Mouse (Mus musculus): ENCODE results near the gene Gemin6. TPM values are rescaled to one million over a fixed set of nuclear protein-coding genes. Genes with fewer than 3 reads are reported as not detected.
"Not testable (repeated sequence)": the region's sequence is repeated elsewhere in the genome, so short reads cannot be mapped to it uniquely, and the experiment has no call there.

Gene Gemin6
- polyA plus RNA-seq, 1 experiment: 15.3 TPM

DNA sequence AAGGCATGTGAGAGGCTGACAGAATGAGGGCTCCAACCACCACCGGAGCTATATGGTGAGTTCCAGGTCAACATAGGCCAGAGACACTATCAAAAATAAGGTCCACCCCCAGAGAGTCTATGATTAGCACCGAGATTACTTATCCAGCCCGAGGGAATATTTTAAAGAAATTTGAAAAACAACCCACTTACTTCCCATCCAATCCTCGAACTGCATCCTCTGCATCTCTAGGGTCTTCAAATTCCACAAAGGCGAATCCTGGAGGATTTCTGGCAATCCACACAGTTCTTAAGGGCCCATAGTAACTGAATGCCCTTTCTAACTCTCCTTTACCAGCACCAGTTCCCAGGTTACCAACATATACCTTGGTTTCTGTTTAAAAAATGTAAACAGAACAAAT is 18.6 kb upstream of the Gemin6 start:
- H3K4me1 ChIP-seq (ENCODE audit: control insufficient read depth, insufficient read depth, low read length): no peaks in the 10 kb centered on the region
- TF ChIP-seq CTCF (IDR thresholded peaks at IDR 0.05; ENCODE audit: borderline replicate concordance, insufficient read depth, low read length) (no peak), POLR2A (IDR thresholded peaks at IDR 0.05; ENCODE audit: low read depth, low read length) (no peak)
- H3K27ac ChIP-seq (ENCODE audit: insufficient read depth, low read length): no peak overlapping the region
- peak overlapping the region; percentile 75 for H3K4me3 ChIP-seq (ENCODE audit: insufficient read depth, low read length)

DNA sequence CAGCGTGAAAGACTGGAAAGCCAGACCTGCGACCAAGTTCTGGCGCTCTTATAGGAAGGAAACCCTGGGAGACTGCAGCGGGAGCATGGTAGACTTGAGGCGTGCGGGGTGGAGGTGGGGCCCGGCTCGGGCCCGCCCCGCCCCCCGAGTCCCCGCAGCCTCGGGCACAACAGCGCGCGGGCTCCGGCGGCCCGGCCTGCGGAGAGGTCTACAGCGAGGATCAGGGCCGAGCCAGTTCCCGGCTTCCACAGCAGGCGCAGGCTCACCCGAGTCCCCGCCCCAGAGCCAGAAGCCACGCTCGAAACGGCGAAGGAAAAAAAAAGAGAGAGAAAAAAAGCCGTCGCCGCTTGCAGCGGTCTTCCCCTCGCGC is 18.0 kb upstream of the Gemin6 start:
- TF ChIP-seq CTCF (IDR thresholded peaks at IDR 0.05; ENCODE audit: borderline replicate concordance, insufficient read depth, low read length): no peak
- no peak for TF ChIP-seq POLR2A (IDR thresholded peaks at IDR 0.05; ENCODE audit: low read depth, low read length)
- Histone ChIP-seq H3K27ac (ENCODE audit: insufficient read depth, low read length) (peak overlapping the region; percentile 19), H3K4me1 (ENCODE audit: control insufficient read depth, insufficient read depth, low read length) (no peaks in the 10 kb centered on the region), H3K4me3 (ENCODE audit: insufficient read depth, low read length) (peak overlapping the region; percentile 75)

DNA sequence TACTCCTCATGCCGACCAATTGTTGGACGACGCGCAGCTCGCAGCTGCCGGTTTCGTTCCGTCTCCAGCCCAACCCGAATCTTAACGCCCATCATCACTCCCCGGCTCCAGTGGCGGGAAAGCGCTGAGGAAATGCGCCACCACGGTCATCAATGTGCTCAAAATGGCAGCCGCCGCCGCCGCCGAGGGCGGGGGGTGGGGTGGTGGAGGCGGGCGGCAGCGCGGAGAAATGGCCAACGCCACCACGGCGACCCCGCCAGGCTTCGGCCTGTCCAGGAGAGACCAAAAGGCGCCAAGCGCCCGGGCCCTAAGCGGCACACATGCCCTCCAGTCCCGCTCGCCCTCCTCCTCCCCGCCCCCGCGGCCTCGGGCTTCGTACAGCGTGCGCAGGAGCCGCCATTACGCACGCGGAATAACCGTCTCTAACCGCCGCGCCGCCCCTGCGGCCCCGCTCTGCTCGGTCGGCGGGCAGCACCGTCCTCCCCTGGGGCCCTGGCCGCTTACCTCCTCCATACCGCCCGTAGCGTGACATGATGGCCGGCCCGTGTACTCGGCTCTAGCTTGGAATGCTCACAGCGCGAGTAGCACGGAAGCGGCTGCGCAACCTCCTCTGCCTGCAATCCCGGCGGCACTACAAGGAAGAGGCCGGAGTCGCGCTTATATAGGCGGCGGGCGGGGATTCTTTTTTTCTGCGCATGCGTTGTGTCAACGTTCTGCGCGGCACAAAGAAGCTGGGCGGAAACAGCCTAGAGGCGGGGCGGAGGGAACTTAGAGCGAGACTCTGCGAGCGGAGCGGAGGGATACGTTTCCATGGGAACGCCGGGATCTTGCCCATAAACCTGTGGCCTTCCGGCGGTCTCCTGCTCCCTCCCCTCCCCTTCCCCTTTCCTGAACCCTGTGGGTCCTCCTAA is 17.3 kb upstream of the Gemin6 start, which contains the start of the genes Srsf7 and Ttc39d:
Gene Srsf7 (minus strand): TSS at position 637 of the 911 bp plus-strand sequence.
Gene Ttc39d (plus strand): TSS at position 790 of the 911 bp plus-strand sequence.
- TF ChIP-seq POLR2A (IDR thresholded peaks at IDR 0.05; ENCODE audit: low read depth, low read length) (peak; percentile 100), CTCF (IDR thresholded peaks at IDR 0.05; ENCODE audit: borderline replicate concordance, insufficient read depth, low read length) (no peak)
- H3K4me1 ChIP-seq (ENCODE audit: control insufficient read depth, insufficient read depth, low read length): no peaks in the 10 kb centered on the region
- peak within 1 kb of the TSS; percentile 85 for H3K27ac ChIP-seq (ENCODE audit: insufficient read depth, low read length)
- H3K4me3 ChIP-seq (ENCODE audit: insufficient read depth, low read length): peak within 1 kb of the TSS; percentile 75

DNA sequence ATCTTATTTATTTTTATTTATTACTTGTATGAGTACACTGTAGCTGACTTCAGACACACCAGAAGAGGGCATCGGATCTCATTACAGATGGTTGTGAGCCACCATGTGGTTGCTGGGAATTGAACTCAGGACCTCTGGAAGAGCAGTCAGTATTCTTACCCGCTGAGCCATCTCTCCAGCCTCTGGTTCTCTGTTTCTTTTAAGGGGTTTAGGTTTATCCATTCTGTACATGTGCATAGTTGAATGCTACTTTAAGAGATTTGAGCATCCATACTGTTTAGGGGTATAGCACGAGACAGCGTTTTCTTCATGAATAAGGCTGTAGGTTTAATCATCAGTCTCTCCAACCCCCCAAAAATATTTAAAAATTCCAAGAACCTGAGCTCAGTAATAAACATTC is 10.2 kb upstream of the Gemin6 start:
- H3K4me1 ChIP-seq (ENCODE audit: control insufficient read depth, insufficient read depth, low read length); H3K4me3 ChIP-seq (ENCODE audit: insufficient read depth, low read length); H3K27ac ChIP-seq (ENCODE audit: insufficient read depth, low read length): not testable (repeated sequence)

DNA sequence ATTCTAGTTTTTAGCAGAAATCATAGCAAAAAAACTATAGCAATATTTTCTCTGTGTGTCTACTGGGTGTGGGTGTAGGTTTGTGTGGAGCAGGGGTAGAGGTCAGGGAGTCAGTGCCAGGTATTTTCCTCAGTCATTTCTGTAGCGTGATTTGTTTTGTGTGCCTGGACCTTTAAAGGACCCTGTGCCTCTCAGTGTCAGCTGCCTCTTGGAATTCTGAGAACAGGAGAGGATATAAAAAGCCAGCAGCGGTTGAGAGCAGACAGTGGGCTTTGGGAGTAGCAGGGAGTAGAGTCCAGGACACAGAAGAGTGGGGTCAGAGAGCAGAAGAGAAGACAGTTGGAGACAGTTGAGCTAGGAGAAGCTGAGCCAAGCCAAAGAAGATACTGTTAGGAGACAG is 4.1 kb upstream of the Gemin6 start:
- no peak for TF ChIP-seq CTCF (IDR thresholded peaks at IDR 0.05; ENCODE audit: borderline replicate concordance, insufficient read depth, low read length)
- no peak for TF ChIP-seq POLR2A (IDR thresholded peaks at IDR 0.05; ENCODE audit: low read depth, low read length)
- Histone ChIP-seq H3K4me3 (ENCODE audit: insufficient read depth, low read length) (no peak overlapping the region), H3K27ac (ENCODE audit: insufficient read depth, low read length) (no peak overlapping the region), H3K4me1 (ENCODE audit: control insufficient read depth, insufficient read depth, low read length) (no peaks in the 10 kb centered on the region)

DNA sequence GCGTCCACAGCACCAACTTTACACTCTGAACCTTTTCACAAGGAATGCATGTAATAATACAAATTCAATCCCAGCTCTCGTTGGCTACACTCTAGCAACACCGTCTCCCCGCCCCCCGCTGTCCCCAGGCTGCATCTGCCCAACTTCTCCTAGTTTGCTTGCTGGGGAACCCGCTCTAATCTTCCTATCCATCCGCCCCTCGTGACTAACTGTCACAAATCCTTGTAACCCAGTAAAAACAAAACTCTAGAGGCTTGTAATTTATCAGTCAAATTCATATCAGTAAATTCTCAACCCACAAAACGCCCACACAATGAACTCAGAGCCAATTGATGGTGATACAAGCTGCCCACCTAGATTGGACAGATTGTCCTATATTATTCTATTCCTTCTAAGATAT is 3.0 kb upstream of the Gemin6 start:
- TF ChIP-seq POLR2A (IDR thresholded peaks at IDR 0.05; ENCODE audit: low read depth, low read length) (no peak), CTCF (IDR thresholded peaks at IDR 0.05; ENCODE audit: borderline replicate concordance, insufficient read depth, low read length) (no peak)
- Histone ChIP-seq H3K27ac (ENCODE audit: insufficient read depth, low read length) (no peak overlapping the region), H3K4me1 (ENCODE audit: control insufficient read depth, insufficient read depth, low read length) (no peaks in the 10 kb centered on the region), H3K4me3 (ENCODE audit: insufficient read depth, low read length) (no peak overlapping the region)

DNA sequence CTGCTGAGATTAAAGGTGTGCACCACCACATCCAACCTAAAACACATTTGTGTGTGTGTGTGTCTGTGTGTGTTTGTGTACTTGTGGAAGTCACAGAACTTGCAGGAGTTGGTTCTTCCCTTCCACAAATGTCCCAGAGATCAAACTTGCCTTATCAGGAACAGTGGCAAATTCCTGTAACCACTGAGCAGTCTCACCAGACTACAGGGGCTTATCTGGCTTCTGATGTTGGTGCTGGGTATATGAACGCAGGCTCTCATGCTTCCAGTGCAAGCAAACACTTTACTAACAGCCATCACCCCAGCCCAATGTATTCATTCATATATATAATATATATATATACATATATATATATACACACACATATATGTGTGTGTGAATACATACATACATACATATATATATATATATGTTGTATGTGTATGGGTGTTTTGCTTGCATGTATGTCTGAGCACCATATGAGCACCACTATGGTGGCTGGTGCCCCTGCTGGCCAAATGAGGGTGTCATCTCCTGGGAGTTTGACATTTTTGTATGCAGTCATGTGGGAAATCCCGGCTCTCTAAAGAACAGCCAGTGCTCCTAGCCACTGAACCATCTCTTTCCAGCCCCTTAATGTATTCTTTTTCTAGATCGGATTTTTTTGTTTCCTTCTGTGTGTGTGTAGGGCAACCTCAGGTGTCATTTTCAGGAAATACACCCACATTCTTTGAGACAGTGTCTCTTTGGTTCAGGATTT is 2.2 kb upstream of the Gemin6 start:
- no peak for TF ChIP-seq CTCF (IDR thresholded peaks at IDR 0.05; ENCODE audit: borderline replicate concordance, insufficient read depth, low read length)
- no peak for TF ChIP-seq POLR2A (IDR thresholded peaks at IDR 0.05; ENCODE audit: low read depth, low read length)
- Histone ChIP-seq H3K4me1 (ENCODE audit: control insufficient read depth, insufficient read depth, low read length) (no peaks in the 10 kb centered on the region), H3K27ac (ENCODE audit: insufficient read depth, low read length) (no peak overlapping the region), H3K4me3 (ENCODE audit: insufficient read depth, low read length) (no peak overlapping the region)

DNA sequence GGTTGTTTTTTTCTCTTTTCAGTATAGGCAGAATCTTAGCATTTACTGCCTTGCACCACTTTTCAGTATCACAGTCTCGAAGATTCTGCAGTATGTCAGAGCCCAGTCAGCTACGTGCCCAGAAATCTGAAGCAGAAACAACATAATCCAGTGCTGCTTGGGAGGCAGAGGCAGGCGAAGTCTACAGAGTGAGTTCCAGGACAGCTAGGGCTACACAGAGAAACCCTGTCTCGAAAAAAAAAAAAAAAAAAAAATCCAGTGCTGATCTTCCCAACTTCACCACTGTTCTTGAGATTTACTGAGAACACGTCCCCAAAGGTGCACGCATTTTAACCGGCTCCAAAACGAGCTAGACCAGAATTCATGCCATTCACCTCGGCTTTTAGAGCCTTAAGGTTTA is 412 bp upstream of the Gemin6 start:
- Histone ChIP-seq H3K27ac (ENCODE audit: insufficient read depth, low read length) (no peak overlapping the region), H3K4me3 (ENCODE audit: insufficient read depth, low read length) (peak overlapping the region; percentile 73), H3K4me1 (ENCODE audit: control insufficient read depth, insufficient read depth, low read length) (no peaks in the 10 kb centered on the region)
- no peak for TF ChIP-seq CTCF (IDR thresholded peaks at IDR 0.05; ENCODE audit: borderline replicate concordance, insufficient read depth, low read length)
- no peak for TF ChIP-seq POLR2A (IDR thresholded peaks at IDR 0.05; ENCODE audit: low read depth, low read length)

DNA sequence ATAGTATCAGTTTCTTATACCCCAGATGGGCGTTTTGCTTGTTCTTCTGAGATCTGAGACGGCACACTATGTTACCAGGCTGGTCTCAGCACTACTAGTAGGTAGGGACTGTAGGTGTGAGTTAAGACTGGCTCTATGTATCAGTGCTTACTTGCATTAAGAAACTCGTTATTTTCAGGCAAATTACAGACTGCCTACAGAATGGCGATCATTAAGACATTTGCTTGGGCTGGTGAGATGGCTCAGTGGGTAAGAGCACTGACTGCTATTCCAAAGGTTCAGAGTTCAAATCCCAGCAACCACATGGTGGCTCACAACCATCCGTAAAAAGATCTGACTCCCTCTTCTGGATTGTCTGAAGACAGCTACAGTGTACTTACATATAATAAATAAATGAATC is 901 bp downstream of the Gemin6 start:
- H3K4me3 ChIP-seq (ENCODE audit: insufficient read depth, low read length): peak overlapping the region; percentile 73
- not testable (repeated sequence) for H3K4me1 ChIP-seq (ENCODE audit: control insufficient read depth, insufficient read depth, low read length); H3K27ac ChIP-seq (ENCODE audit: insufficient read depth, low read length)

DNA sequence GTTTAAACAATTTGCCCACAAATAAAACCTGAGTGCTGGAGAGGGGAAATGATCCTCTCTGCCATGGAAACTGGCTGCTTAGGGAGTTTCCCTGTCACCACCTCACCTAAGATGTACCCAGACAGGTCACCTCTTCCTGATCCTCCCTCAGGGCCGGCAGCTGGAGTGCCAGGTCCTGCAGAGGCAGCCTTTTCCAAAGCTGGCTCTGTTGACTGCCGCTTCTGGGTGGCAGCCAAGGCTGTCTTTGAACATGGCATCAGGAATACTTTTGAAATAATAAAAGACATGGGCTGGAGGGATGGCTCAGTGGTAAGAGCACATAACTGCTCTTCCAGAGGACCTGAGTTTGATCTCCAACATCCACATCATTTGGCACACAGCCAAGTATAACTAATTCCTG is 5.2 kb downstream of the Gemin6 start:
- H3K4me1 ChIP-seq (ENCODE audit: control insufficient read depth, insufficient read depth, low read length): no peaks in the 10 kb centered on the region
- H3K27ac ChIP-seq (ENCODE audit: insufficient read depth, low read length): no peak overlapping the region
- TF ChIP-seq CTCF (IDR thresholded peaks at IDR 0.05; ENCODE audit: borderline replicate concordance, insufficient read depth, low read length) (no peak), POLR2A (IDR thresholded peaks at IDR 0.05; ENCODE audit: low read depth, low read length) (no peak)
- no peak overlapping the region for H3K4me3 ChIP-seq (ENCODE audit: insufficient read depth, low read length)
